Mouse (Mus musculus) left cerebral cortex, adult 18-20 months (tissue): ENCODE results near the gene Zcchc18. TPM values are rescaled to one million over a fixed set of nuclear protein-coding genes. Genes with fewer than 3 reads are reported as not detected.

Source experiments
- DNase-seq, 2 experiments: peaks; one replicate each; pipeline ENCODE4 v3.0.0; 2021 to 2022; ENCODE audit warnings: low spot score in 2 of 2, mixed read lengths in 1 of 2
- total RNA-seq, 2 experiments: library from RNA; stranded (reverse); gene quantifications; 2 replicates each; pipeline ENCODE4 v1.2.3; 2021

Zcchc18 gene
- total RNA-seq, 2 experiments from 2014 or later: 273 to 298 TPM

DNA sequence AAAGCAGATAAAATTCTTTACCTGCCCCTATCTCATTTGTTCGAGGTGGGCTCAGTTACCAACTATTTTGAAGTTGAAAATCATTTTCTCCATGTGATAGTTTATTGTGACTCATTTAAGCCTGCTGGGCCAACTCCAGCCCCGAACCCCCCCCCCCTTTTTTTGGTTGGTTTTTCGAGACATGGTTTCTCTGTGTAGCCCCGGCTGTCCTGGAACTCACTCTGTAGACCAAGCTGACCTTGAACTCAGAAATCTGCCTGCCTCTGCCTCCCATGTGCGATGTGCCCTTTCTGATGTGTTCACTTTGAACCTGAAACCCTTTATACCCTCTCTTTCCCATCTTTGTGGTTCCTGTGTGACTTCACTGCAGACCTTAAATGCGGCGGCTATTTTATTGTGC, 45.5 kb downstream of the Zcchc18 start:
- no peak for DNase-seq

Other genes with a start within 250 kb of the Zcchc18 start
- 100 to 1,000 TPM; 320 to 331 TPM for gene Morf4l2, start 249.5 kb upstream of the Zcchc18 start, total RNA-seq
- gene Glra4, start 213.0 kb upstream of the Zcchc18 start, total RNA-seq: not detected
- 100 to 1,000 TPM; 310 to 451 TPM for gene Plp1, start 170.5 kb upstream of the Zcchc18 start, total RNA-seq
- gene Rab9b, start 124.4 kb upstream of the Zcchc18 start, total RNA-seq: 10 to 100 TPM; 16.4 to 20.9 TPM
- gene H2bfm, start 65.8 kb upstream of the Zcchc18 start, total RNA-seq: not detected
- 10 to 100 TPM; 14.5 to 18.9 TPM for gene Tmsb15b2, start 17.7 kb upstream of the Zcchc18 start, total RNA-seq
- 1 to 10 TPM; 1.2 to 4.0 TPM for gene Tmsb15l, start 16.3 kb upstream of the Zcchc18 start, total RNA-seq
- gene Tmsb15b1, start 16.3 kb upstream of the Zcchc18 start, total RNA-seq: 10 to 100 TPM in 1 of 2 experiments, 1 to 10 TPM in 1; 5.1 to 13.6 TPM
- gene Slc25a53, start 45.1 kb downstream of the Zcchc18 start, total RNA-seq: 10 to 100 TPM; 21.9 to 28.6 TPM
- 10 to 100 TPM; 10.1 to 10.5 TPM for gene Fam199x, start 56.4 kb downstream of the Zcchc18 start, total RNA-seq
- gene Esx1, start 128.9 kb downstream of the Zcchc18 start, total RNA-seq: not detected